Mouse (Mus musculus) neural tube, embryonic 14.5 days (tissue): ENCODE results near the gene Vwc2l. TPM values are rescaled to one million over a fixed set of nuclear protein-coding genes. Genes with fewer than 3 reads are reported as not detected.

ENCODE experiments used
- ATAC-seq: fragments of 200-750 bp; cut with Nextera tagmentation; 2 replicates; pipeline ENCODE4 v1.8.0; 2017; ENCODE audit warnings: low read depth, mild to moderate bottlenecking, moderate TSS enrichment, moderate library complexity
- H3K27ac ChIP-seq: fragments of 300-500 bp; sonication (generic); 2 replicates; pipeline ENCODE4 v1.5.1; 2014; ENCODE audit warnings: low read depth, mild to moderate bottlenecking, control low read depth, low read length, moderate library complexity, mixed read lengths
- H3K27me3 ChIP-seq: fragments of 300-500 bp; sonication (generic); 2 replicates; pipeline ENCODE4 v1.6.1; 2014; ENCODE audit warnings: low read length; ENCODE audit not compliant: control insufficient read depth, insufficient read depth
- H3K36me3 ChIP-seq: fragments of 300-500 bp; sonication (generic); 2 replicates; pipeline ENCODE4 v1.6.1; 2014; ENCODE audit warnings: low read length, mixed read lengths; ENCODE audit not compliant: control insufficient read depth, insufficient read depth
- H3K4me1 ChIP-seq: fragments of 300-500 bp; sonication (generic); 2 replicates; pipeline ENCODE4 v1.6.1; 2014; ENCODE audit warnings: low read length; ENCODE audit not compliant: control insufficient read depth, insufficient read depth
- H3K4me2 ChIP-seq: fragments of 300-500 bp; sonication (generic); 2 replicates; pipeline ENCODE4 v1.6.1; 2014; ENCODE audit warnings: mild to moderate bottlenecking, low read depth, low read length, control low read depth
- H3K4me3 ChIP-seq: fragments of 300-500 bp; sonication (generic); 2 replicates; pipeline ENCODE4 v1.5.1; 2014; ENCODE audit warnings: low read depth, low read length, control low read depth, mixed read lengths
- H3K9ac ChIP-seq: fragments of 300-500 bp; sonication (generic); replicated peaks from 2 replicates; pipeline ENCODE4 v1.6.1; 2014; ENCODE audit warnings: low read depth, mild to moderate bottlenecking, control low read depth, low read length, mixed read lengths
- H3K9me3 ChIP-seq: fragments of 300-500 bp; sonication (generic); 2 replicates; pipeline ENCODE4 v1.6.1; 2016; ENCODE audit warnings: low read length; ENCODE audit not compliant: control insufficient read depth
- WGBS: fragments of 180-500 bp; shearing (Covaris S2); extraction: QIAGEN DNeasy Blood & Tissue Kit; methylation state at CpG from one replicate; pipeline ENCODE4 v1.1.7; 2014; 5-methylcytosine and 5-hydroxymethylcytosine counted together
- polyA plus RNA-seq: library from polyadenylated mRNA; unstranded; fragments of >200 nt; fragmentation: Nextera tagmentation; extraction: Ambion mirVana; gene quantifications from 2 replicates; pipeline ENCODE4 v1.2.1, GENCODE M21; 2014

Vwc2l gene
- polyA plus RNA-seq, 1 experiment from 2014 or later: 12.7 TPM

DNA sequence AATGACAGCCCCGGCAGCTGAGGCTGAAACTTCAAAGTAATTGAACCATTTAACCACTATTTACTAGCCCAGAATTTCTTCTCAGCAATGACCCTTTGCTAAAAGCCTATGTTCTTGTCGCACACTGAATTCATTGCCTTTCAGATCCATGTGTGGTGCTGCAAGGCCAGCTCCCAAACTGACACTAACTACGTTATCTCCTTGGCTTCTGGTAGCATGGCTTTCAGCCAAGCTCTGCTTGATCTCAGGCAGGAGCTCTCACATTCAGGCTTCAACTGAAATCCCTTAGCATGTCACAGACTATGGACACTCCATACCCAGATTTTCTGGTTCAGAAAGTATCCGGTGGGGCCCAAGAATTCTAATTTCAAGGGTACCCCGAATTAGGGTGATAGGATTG is 140.6 kb downstream of the Vwc2l start:
- Histone ChIP-seq H3K4me3 (no peak overlapping the region), H3K27ac (no peak overlapping the region), H3K9me3 (no peaks in the 10 kb centered on the region), H3K4me1 (no peaks in the 10 kb centered on the region), H3K36me3 (no peaks in the 10 kb centered on the region), H3K9ac (no peak overlapping the region), H3K27me3 (no peaks in the 10 kb centered on the region), H3K4me2 (no peak overlapping the region)
- 79% methylated on average over 5 of the region's 5 CpGs for WGBS
- no peak for ATAC-seq

DNA sequence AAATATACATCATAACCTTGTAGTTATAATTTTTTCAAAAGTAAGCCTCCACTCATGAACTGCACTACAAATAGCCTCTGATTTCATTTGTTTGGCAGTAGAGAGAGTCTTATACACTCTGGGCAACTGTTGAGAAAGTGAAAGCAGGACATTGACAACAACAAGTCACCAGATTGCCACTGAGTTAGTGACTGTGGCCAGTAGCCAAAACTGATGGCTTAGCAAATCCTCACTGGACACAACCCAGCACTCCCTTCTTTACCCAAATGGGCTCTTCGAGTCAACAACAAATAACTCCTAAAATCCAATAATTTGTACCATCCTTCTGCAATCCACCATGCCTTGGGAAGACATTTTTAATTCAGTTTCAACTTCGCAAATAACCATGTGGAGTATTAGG is 155.0 kb downstream of the Vwc2l start:
- Histone ChIP-seq H3K27ac (no peak overlapping the region), H3K4me3 (no peak overlapping the region), H3K9ac (no peak overlapping the region), H3K4me2 (no peak overlapping the region), H3K4me1 (no peaks in the 10 kb centered on the region), H3K9me3 (no peaks in the 10 kb centered on the region), H3K36me3 (no peaks in the 10 kb centered on the region), H3K27me3 (no peaks in the 10 kb centered on the region)
- WGBS: 87% methylated on average over 2 of the region's 2 CpGs
- no peak for ATAC-seq

DNA sequence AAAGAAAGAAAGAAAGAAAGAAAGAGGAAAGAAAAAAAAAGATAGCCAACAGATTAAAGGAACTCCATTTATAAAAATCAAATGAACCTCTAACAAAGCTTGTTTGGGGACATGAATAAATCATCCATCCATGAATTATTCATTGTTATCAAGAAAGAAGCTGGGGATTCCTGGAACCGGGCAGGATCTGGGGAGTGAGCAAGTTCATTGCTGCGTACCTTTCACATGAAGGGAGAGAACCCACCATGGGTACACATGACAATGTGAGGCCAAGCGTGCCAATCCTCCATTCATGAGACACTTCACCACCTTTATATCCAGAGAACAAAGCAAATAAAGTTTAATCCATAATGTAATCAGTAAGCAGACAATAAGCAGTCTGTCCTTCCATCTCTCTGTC is 155.8 kb downstream of the Vwc2l start:
- Histone ChIP-seq H3K36me3 (no peaks in the 10 kb centered on the region), H3K4me1 (no peaks in the 10 kb centered on the region), H3K27ac (no peak overlapping the region), H3K9ac (no peak overlapping the region), H3K4me3 (no peak overlapping the region), H3K4me2 (no peak overlapping the region), H3K9me3 (no peaks in the 10 kb centered on the region), H3K27me3 (no peaks in the 10 kb centered on the region)
- no peak for ATAC-seq
- WGBS: 49% methylated on average over 3 of the region's 3 CpGs

DNA sequence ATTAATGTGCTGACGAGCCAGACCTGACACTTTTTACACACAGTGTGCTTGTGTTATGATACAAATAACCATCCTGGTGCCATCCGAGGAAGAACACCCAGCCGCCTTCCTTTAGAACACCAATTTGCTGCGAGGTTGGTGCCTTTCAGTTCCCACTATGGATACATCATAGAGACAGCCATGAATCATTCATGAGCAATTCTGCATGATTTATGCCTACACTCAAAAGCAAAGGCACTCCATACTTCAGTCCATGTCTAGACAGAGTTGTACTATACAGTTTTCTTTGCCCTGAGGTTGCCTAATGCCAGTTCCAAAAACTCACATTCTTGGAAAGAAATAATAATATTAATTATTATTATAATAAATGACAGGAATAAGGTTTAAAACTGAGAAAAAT is 158.6 kb downstream of the Vwc2l start:
- Histone ChIP-seq H3K4me1 (no peaks in the 10 kb centered on the region), H3K27me3 (no peaks in the 10 kb centered on the region), H3K9ac (no peak overlapping the region), H3K4me3 (no peak overlapping the region), H3K9me3 (no peaks in the 10 kb centered on the region), H3K36me3 (no peaks in the 10 kb centered on the region), H3K4me2 (no peak overlapping the region), H3K27ac (no peak overlapping the region)
- ATAC-seq: peak; percentile 44; the same call in 1 of the 2 replicates
- 52% methylated on average over 4 of the region's 4 CpGs for WGBS

DNA sequence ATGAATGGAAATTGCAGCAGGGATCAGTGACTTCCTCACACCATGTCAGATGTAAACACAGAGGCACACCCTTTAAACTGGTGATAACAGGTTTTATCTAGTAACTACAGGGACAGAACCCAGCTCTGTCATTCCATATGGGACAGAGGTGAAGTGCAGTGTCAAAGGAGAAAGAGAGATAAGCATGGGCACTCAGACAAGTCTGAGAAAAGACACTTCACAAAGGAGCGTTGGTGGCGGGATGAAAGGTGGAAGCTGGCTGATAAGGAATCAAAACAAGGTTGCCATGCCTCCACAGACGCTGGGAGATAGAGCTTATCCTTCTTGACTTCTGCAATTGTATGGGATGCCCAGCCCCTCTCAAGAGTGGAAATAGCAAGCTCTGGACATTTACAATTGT is 176.8 kb downstream of the Vwc2l start:
- no peaks in the 10 kb centered on the region for H3K4me1 ChIP-seq
- H3K9ac ChIP-seq: no peak overlapping the region
- H3K27me3 ChIP-seq: no peaks in the 10 kb centered on the region
- H3K27ac ChIP-seq: no peak overlapping the region
- no peak for ATAC-seq
- H3K36me3 ChIP-seq: no peaks in the 10 kb centered on the region
- 75% methylated on average over 3 of the region's 3 CpGs for WGBS
- no peak overlapping the region for H3K4me3 ChIP-seq
- H3K4me2 ChIP-seq: no peak overlapping the region
- no peaks in the 10 kb centered on the region for H3K9me3 ChIP-seq

DNA sequence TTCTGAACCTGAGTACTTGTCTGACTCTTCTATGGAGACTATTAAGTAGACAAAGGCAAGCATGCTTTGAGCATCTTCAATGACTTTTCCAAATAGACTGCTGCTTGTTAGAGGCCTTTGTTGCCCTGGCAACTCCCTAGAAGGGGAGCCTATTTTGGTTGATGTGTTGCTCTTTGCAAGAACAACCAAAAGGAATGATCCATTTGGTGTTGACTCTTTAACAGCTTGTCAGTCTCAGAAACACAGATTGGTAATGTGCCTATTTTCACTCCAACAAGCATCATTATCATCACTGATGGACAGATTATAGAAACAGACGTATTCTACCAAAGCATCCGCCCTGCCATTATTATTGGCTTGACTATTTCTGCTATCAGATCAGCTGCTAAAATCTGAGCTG is 181.9 kb downstream of the Vwc2l start:
- Histone ChIP-seq H3K4me2 (no peak overlapping the region), H3K27ac (no peak overlapping the region), H3K4me3 (no peak overlapping the region), H3K9me3 (no peaks in the 10 kb centered on the region), H3K9ac (no peak overlapping the region), H3K27me3 (no peaks in the 10 kb centered on the region), H3K4me1 (no peaks in the 10 kb centered on the region), H3K36me3 (no peaks in the 10 kb centered on the region)
- WGBS: 81% methylated on average over 2 of the region's 2 CpGs
- ATAC-seq: no peak

DNA sequence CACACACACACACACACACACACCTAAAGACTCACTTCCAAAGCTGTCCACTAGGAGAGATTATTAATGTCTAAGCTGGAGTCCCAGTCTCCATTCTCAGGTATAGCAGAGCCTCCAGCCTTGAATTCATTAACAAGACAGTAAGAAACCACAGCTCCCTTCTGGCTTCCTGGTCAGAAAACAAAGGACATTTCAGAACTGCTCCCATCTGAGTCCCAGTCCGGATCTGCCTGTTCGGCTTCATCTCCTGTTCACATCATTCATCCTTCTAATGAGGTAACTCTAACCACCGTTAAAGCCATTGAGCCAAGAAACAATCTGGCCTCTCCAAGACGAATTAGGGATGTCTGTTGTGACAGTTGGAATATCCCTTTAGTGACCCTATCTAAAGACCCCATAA is 185.7 kb downstream of the Vwc2l start:
- Histone ChIP-seq H3K4me3 (no peak overlapping the region), H3K27me3 (no peaks in the 10 kb centered on the region), H3K36me3 (no peaks in the 10 kb centered on the region), H3K27ac (no peak overlapping the region), H3K4me1 (no peaks in the 10 kb centered on the region), H3K9ac (no peak overlapping the region), H3K9me3 (no peaks in the 10 kb centered on the region), H3K4me2 (no peak overlapping the region)
- no peak for ATAC-seq
- 46% methylated on average over 4 of the region's 4 CpGs for WGBS

DNA sequence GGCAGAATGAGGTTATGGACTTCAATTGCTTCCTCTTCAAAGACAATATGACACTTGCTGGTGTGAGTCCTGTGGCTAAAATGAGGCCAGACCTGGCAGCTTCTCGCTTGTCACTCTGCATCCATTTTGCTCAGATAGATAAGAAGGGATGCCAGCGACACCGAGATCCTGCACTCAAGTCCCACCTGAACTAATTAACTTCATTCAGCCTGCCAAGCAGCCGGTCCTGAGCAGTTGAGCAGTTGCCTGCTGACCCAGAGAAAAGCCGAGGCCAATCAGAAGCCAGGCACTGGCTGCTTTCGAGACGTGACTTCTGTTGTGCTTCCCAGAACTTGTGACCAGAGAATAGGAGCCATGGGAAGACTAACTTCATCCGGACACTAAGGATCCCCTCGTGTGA is 187.6 kb downstream of the Vwc2l start:
- no peak overlapping the region for H3K4me3 ChIP-seq

DNA sequence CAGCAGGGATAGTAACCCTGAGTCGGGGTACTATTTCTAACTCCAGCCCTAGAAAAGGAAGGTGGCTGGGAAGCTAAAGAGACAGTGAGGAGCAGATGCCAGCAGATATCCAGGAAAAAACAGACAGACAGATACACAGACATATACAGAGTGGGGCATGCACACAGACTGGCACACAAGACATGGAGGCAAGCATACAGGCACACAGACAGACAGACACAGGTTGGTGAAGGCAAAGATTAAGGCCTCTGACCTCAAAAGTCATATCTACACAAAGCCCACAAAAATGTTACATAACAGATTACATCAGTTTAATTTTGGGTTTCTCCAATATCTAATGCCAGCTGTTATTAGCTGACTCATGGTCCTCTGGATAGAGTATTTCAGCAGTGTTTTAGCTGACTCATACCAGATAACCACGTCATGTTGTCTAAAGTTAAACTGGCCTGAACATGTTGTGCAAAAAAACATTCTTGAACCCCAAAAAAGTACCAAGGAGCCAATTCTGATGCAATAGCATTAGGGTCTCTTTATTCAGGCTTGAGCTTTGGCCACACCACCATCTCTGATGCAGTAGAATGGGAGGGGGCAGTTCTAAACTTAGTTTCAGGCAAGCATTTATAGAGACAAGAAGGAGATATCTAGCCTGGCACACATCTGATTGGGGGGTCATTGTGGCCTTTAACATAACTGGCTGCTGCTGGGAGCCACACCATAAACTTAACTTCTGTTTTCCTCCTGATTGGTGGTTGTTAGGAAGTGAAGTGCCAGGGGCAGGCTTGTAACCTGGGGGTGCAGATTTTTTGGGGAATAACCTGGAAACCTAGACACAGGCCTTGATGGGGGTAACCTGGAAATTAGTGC is 192.9 kb downstream of the Vwc2l start:
- no peak for ATAC-seq
- WGBS: 80% methylated on average over 2 of the region's 2 CpGs

More for the DNA sequence above, 187.6 kb downstream of the Vwc2l start:
- ATAC-seq: no peak
- no peak overlapping the region for H3K27ac ChIP-seq
- H3K27me3 ChIP-seq: no peaks in the 10 kb centered on the region
- H3K4me1 ChIP-seq: no peaks in the 10 kb centered on the region
- WGBS: 63% methylated on average over 9 of the region's 9 CpGs
- H3K9ac ChIP-seq: no peak overlapping the region
- no peaks in the 10 kb centered on the region for H3K36me3 ChIP-seq
- no peak overlapping the region for H3K4me2 ChIP-seq
- H3K9me3 ChIP-seq: no peaks in the 10 kb centered on the region

More for the DNA sequence above, 192.9 kb downstream of the Vwc2l start:
- Histone ChIP-seq H3K4me2 (no peak overlapping the region), H3K9ac (no peak overlapping the region), H3K27me3 (no peaks in the 10 kb centered on the region), H3K36me3 (no peaks in the 10 kb centered on the region), H3K4me1 (no peaks in the 10 kb centered on the region), H3K4me3 (no peak overlapping the region), H3K27ac (no peak overlapping the region), H3K9me3 (no peaks in the 10 kb centered on the region)
